Mouse (Mus musculus) testis, adult 2 months (tissue): ENCODE measurements around the gene Cpvl. TPM values are rescaled to one million over a fixed set of nuclear protein-coding genes. Genes with fewer than 3 reads are reported as not detected.

Experiments
- H3K27ac ChIP-seq: fragments of 200-500 bp; 2 replicates; pipeline ENCODE4 v1.5.1; 2012; ENCODE audit warnings: low read depth, low read length; ENCODE audit not compliant: control insufficient read depth, insufficient read depth
- H3K27me3 ChIP-seq: fragments of 200-500 bp; 2 replicates; pipeline ENCODE4 v1.6.1; 2012; ENCODE audit warnings: mild to moderate bottlenecking, low read length, moderate library complexity; ENCODE audit not compliant: control insufficient read depth, insufficient read depth
- H3K36me3 ChIP-seq: fragments of 200-500 bp; 2 replicates; pipeline ENCODE4 v1.6.1; 2012; ENCODE audit warnings: mild to moderate bottlenecking, low read length; ENCODE audit not compliant: control insufficient read depth, insufficient read depth
- H3K4me1 ChIP-seq: fragments of 200-500 bp; 2 replicates; pipeline ENCODE4 v1.6.1; 2012; ENCODE audit warnings: low read length; ENCODE audit not compliant: control insufficient read depth, insufficient read depth
- H3K4me3 ChIP-seq: fragments of 200-500 bp; 2 replicates; pipeline ENCODE4 v1.5.1; 2012; ENCODE audit warnings: low read depth, mild to moderate bottlenecking, low read length, moderate library complexity, mixed read lengths; ENCODE audit not compliant: control insufficient read depth
- CTCF ChIP-seq: fragments of 200-500 bp; IDR thresholded peaks from 2 replicates; pipeline ENCODE4 v1.5.1; 2012; ENCODE audit warnings: low read depth, mild to moderate bottlenecking, inconsistent platforms, low read length, moderate library complexity; ENCODE audit not compliant: control insufficient read depth, insufficient read depth, insufficient replicate concordance
- POLR2A ChIP-seq: fragments of 200-500 bp; IDR thresholded peaks from 2 replicates; pipeline ENCODE4 v1.6.1; 2012; ENCODE audit warnings: low read depth, mild to moderate bottlenecking, inconsistent platforms, low read length, moderate library complexity; ENCODE audit not compliant: control insufficient read depth
- polyA plus RNA-seq: library from polyadenylated mRNA; depleted of rRNA; stranded (reverse); fragments of >200 nt; gene quantifications from 2 replicates; pipeline ENCODE4 v1.2.3, GENCODE M21; 2012; rRNA removed

Gene Cpvl
- polyA plus RNA-seq, 1 experiment = 18.9 TPM

- H3K36me3 ChIP-seq = no peaks in the 10 kb centered on the region
- H3K27ac ChIP-seq = no peak overlapping the region
- no peaks in the 10 kb centered on the region for H3K27me3 ChIP-seq
- no peaks in the 10 kb centered on the region for H3K4me1 ChIP-seq
- no peak for TF ChIP-seq CTCF
- no peak for TF ChIP-seq POLR2A
- H3K4me3 ChIP-seq = no peak overlapping the region
Observed at GRCm38 (mm10) chr6:53854226-53854625, 124.2 kb downstream of the Cpvl start.

- Histone ChIP-seq H3K4me1 (no peaks in the 10 kb centered on the region), H3K27ac (no peak overlapping the region), H3K4me3 (no peak overlapping the region), H3K27me3 (no peaks in the 10 kb centered on the region), H3K36me3 (no peaks in the 10 kb centered on the region)
- TF ChIP-seq POLR2A (no peak), CTCF (no peak)
Observed at GRCm38 (mm10) chr6:53853546-53853945, 124.9 kb downstream of the Cpvl start.

- peak; percentile 57; the same call in 1 of the 2 replicates for TF ChIP-seq POLR2A
- TF ChIP-seq CTCF = no peak
- H3K27ac ChIP-seq = peak overlapping the region; percentile 83
- H3K4me1 ChIP-seq = peaks cover 7% of the 10 kb centered on the region
- no peaks in the 10 kb centered on the region for H3K36me3 ChIP-seq
- peak overlapping the region; percentile 94 for H3K4me3 ChIP-seq
- H3K27me3 ChIP-seq = no peaks in the 10 kb centered on the region
Observed at GRCm38 (mm10) chr6:53844626-53845025, 133.8 kb downstream of the Cpvl start.

GRCm38 (mm10) chr6:53825213-53825612, 153.3 kb downstream of the Cpvl start:
- Histone ChIP-seq H3K27ac (no peak overlapping the region), H3K4me1 (no peaks in the 10 kb centered on the region; the same call in 1 of the 2 replicates), H3K27me3 (no peaks in the 10 kb centered on the region), H3K4me3 (no peak overlapping the region), H3K36me3 (no peaks in the 10 kb centered on the region)
- no peak for TF ChIP-seq POLR2A
- no peak for TF ChIP-seq CTCF

Other genes starting within 250 kb of the Cpvl start
- gene Tril, start 157.8 kb downstream of the Cpvl start, polyA plus RNA-seq = 0.43 and 0.59 TPM in 2 replicates
- 609 and 637 TPM in 2 replicates for gene Chn2, start 60.9 kb upstream of the Cpvl start, polyA plus RNA-seq